8 mouse cellular contexts compared by ENCODE assay signal in the genomic region with DNA sequence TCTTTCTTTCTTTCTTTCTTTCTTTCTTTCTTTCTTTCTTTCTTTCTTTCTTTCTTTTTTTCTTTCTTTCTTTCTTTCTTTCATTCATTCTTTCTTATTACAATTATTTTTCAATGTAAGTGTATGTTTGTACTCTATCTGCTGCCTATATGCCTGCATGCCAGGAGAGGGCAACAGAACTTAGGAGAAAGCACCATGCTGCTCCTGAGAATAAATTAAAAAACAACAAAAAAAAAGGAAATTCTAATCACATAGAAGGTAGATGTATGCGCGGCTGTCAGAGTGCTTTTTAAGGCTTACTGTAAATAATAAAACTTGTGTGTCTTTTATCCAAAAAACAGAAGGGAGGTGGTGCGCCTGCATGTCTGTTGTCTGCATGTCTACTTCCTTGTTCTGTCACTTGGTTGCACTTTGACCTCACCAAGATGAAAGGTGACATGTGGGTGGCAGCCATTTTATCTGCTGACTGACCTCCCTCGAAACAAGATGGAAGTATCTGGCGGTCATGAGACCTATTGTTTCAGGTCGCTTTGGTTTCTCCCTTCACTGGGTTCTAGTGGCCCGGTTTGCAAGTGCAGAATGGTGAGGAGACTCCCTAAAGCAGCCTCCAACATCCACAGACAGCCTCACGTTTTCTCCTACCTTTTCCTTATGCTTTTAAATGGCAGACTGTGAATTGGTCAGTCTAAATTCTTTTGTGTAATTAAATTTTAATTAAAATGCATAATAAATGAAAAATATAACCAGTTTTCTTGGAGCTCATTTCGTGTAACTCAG.
DNase-seq lines count a peak whose midpoint lies in the region; ATAC-seq lines count a peak whose summit lies in the region.
"Not testable (repeated sequence)": the region's sequence is repeated elsewhere in the genome, so short reads cannot be mapped to it uniquely, and the experiment has no call there.

No protein-coding gene starts in this region.

- not testable (repeated sequence) for H3K9me3 ChIP-seq in hindbrain, embryonic 16.5 days (ENCODE audit: control insufficient read depth, low read length); liver, embryonic 16.5 days (replicated peaks; ENCODE audit: control insufficient read depth, low read length); neural tube, embryonic 12.5 days

- not testable (repeated sequence) for H3K4me2 ChIP-seq in hindbrain, embryonic 16.5 days (ENCODE audit: low read length); liver, embryonic 16.5 days (ENCODE audit: low read depth, low read length); neural tube, embryonic 12.5 days (replicated peaks)

- H3K9ac ChIP-seq in hindbrain, embryonic 16.5 days (ENCODE audit: low read depth, low read length); liver, embryonic 16.5 days (ENCODE audit: low read depth, low read length); neural tube, embryonic 12.5 days: not testable (repeated sequence)

- H3K36me3 ChIP-seq in hindbrain, embryonic 16.5 days (ENCODE audit: control insufficient read depth, insufficient read depth, low read length); liver, embryonic 16.5 days (ENCODE audit: control insufficient read depth, insufficient read depth); neural tube, embryonic 12.5 days: not testable (repeated sequence)

- not testable (repeated sequence) for H3K27ac ChIP-seq in hindbrain, embryonic 16.5 days (ENCODE audit: low read depth, low read length); liver, embryonic 16.5 days (ENCODE audit: low read length); neural tube, embryonic 12.5 days

- ATAC-seq in hindbrain, embryonic 16.5 days = peak; percentile 75; the same call in 1 of the 2 replicates
- ATAC-seq in liver, embryonic 16.5 days (ENCODE audit: low read depth) = peak; percentile 71
- peak; percentile 83 for ATAC-seq in neural tube, embryonic 12.5 days (ENCODE audit: low FRiP score, low read depth)

- not testable (repeated sequence) for H3K27me3 ChIP-seq in hindbrain, embryonic 16.5 days (replicated peaks; ENCODE audit: control insufficient read depth, insufficient read depth, low read length); liver, embryonic 16.5 days (ENCODE audit: control insufficient read depth, insufficient read depth, low read depth, low read length); neural tube, embryonic 12.5 days (replicated peaks)

- DNase-seq in MN1 (ENCODE audit: low spot score) = peak; percentile 6
- peak; percentile 29 to 36 for DNase-seq in cerebellum, postnatal 10 days
- peak; percentile 29 for DNase-seq in gastrocnemius, postnatal 10 days
- DNase-seq in layer of hippocampus, adult 8-10 months (ENCODE audit: low spot score in 2 of 2) = peak; percentile 14 to 17
- DNase-seq in thymus, postnatal 14 days = peak; percentile 48

- not testable (repeated sequence) for H3K4me3 ChIP-seq in hindbrain, embryonic 16.5 days (ENCODE audit: low read length); liver, embryonic 16.5 days (ENCODE audit: low read depth, low read length); neural tube, embryonic 12.5 days

- 82% methylated on average over 8 of the region's 9 CpGs for WGBS in hindbrain, embryonic 16.5 days
- WGBS in liver, embryonic 16.5 days (ENCODE audit: insufficient replicate concordance) = 54% methylated on average over 8 of the region's 9 CpGs
- WGBS in neural tube, embryonic 12.5 days = 78% methylated on average over 9 of the region's 9 CpGs

- not testable (repeated sequence) for H3K4me1 ChIP-seq in hindbrain, embryonic 16.5 days (ENCODE audit: control insufficient read depth, insufficient read depth, low read depth, low read length); liver, embryonic 16.5 days (ENCODE audit: control insufficient read depth, low read depth, low read length); neural tube, embryonic 12.5 days
